Mouse (Mus musculus): ENCODE data around the gene Hs3st3a1. TPM values are rescaled to one million over a fixed set of nuclear protein-coding genes. Genes with fewer than 3 reads are reported as not detected.

Hs3st3a1 gene
- total and polyA plus RNA-seq, 2 experiments from 2014 or later = 0.03 to 0.50 TPM

DNA sequence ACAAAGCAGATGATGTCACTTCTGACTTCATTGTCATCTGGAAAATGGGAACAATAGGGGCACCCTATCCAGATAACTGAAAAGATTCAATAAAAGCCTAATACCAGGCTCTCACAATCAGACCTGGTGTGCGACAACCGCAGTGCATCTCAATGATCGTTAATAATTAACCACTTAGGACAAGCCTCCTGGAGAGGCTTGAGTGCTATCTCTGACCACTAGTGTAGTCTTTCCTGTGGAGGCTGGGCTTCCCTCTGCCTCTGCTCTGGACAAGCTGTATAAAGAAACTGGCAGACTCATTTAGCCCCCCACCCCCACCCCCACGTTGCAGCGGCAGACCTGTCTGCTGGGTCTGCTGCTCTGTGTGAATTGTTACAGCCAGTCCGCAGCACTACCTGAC, 107.2 kb downstream of the Hs3st3a1 start:
- DNase-seq (ENCODE audit: low spot score) (no peak), ATAC-seq (ENCODE audit: insufficient read depth, low read depth) (no peak)
- 48% methylated on average over 6 of the region's 6 CpGs for WGBS
- Histone ChIP-seq H3K36me3 (replicated peaks; ENCODE audit: control insufficient read depth, insufficient read depth, low read length) (no peaks in the 10 kb centered on the region), H3K9ac (replicated peaks; ENCODE audit: low read depth, low read length) (no peak overlapping the region), H3K4me1 (ENCODE audit: control insufficient read depth, insufficient read depth) (no peaks in the 10 kb centered on the region), H3K9me3 (replicated peaks; ENCODE audit: control insufficient read depth, low read length) (no peaks in the 10 kb centered on the region), H3K27me3 (ENCODE audit: control insufficient read depth, insufficient read depth, low read length) (peaks cover 11% of the 10 kb centered on the region; the same call in 1 of the 2 replicates), H3K27ac (ENCODE audit: low read depth) (no peak overlapping the region), H3K4me3 (ENCODE audit: low read depth, low read length) (no peak overlapping the region), H3K4me2 (ENCODE audit: low read depth, low read length) (no peak overlapping the region)
- TF ChIP-seq EP300 (IDR thresholded peaks at IDR 0.05; ENCODE audit: low read depth) = no peak
- no peak for TF ChIP-seq CTCF (IDR thresholded peaks at IDR 0.05; ENCODE audit: low read depth)

DNA sequence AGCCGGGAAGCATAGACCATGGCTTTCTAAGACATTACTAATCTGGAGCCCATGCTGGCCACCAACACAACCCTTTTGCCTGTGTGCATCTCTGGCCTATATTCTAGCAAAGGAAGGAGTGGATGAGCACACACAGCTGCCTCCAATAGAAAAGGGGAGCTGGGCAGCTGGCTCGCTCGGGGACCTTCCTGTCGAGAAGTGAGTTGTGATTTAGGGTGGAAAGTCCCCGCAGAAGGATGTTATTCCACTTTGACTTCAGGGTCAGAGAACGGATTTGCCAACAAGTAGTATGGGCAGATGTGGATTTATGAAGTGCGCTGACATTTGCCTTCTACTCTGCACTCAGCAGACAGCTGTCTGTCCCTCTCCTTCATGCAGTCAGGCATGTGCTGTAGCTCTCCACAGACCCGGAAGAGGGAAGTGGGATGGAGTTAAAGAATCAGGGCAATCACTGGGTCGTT, 108.1 kb downstream of the Hs3st3a1 start:
- H3K4me3 ChIP-seq (ENCODE audit: low read depth, low read length) = no peak overlapping the region
- ATAC-seq (ENCODE audit: insufficient read depth, low read depth) (no peak), DNase-seq (ENCODE audit: low spot score) (no peak)
- WGBS = 63% methylated on average over 9 of the region's 9 CpGs
- no peaks in the 10 kb centered on the region for H3K36me3 ChIP-seq (replicated peaks; ENCODE audit: control insufficient read depth, insufficient read depth, low read length)
- H3K4me1 ChIP-seq (ENCODE audit: control insufficient read depth, insufficient read depth) = no peaks in the 10 kb centered on the region
- no peak overlapping the region for H3K4me2 ChIP-seq (ENCODE audit: low read depth, low read length)
- H3K27ac ChIP-seq (ENCODE audit: low read depth) = no peak overlapping the region
- H3K9ac ChIP-seq (replicated peaks; ENCODE audit: low read depth, low read length) = no peak overlapping the region
- no peak for TF ChIP-seq CTCF (IDR thresholded peaks at IDR 0.05; ENCODE audit: low read depth)
- TF ChIP-seq EP300 (IDR thresholded peaks at IDR 0.05; ENCODE audit: low read depth) = no peak
- H3K9me3 ChIP-seq (replicated peaks; ENCODE audit: control insufficient read depth, low read length) = no peaks in the 10 kb centered on the region
- peaks cover 11% of the 10 kb centered on the region; the same call in 1 of the 2 replicates for H3K27me3 ChIP-seq (ENCODE audit: control insufficient read depth, insufficient read depth, low read length)

DNA sequence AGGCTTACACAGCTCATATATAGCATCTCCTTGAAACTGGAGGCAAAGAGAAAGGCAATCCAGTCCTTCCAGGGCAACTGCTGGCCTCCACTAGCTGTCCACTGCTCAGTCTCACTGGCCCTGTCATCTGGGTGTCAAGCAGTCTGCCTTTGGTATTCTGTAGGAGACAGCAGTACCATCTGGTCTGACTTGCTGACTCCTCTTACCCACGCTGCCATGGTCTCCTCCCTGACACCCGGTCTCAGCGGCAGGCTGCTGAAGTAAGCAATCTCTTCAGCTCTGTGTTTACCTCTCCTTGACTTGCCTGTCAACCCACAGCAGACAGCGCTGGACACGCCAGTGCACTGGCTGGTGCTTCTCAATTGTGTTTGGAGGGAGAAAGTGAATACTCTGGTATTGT, 109.1 kb downstream of the Hs3st3a1 start:
- TF ChIP-seq CTCF (IDR thresholded peaks at IDR 0.05; ENCODE audit: low read depth) (no peak), EP300 (IDR thresholded peaks at IDR 0.05; ENCODE audit: low read depth) (no peak)
- H3K9ac ChIP-seq (replicated peaks; ENCODE audit: low read depth, low read length) = no peak overlapping the region
- no peak for ATAC-seq (ENCODE audit: insufficient read depth, low read depth)

DNA sequence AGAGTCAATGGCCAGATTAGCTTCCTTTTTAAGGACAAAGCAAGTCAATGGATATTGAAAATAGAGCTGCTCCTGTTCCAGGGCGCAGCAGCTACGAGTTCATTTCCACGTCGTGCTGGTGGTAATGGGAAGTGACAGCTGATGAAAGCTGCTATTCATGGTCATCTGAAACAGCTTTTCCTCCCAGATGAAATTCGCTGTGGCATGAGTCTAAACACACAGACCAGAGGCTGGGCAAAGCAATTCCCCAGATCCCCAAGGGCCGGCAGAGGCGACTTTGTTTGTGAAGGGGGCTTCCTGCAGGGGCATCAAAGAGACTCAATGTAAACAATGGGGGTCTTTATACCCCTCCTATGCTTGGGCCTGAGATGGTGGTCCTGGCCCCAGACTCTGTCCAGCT, 114.2 kb downstream of the Hs3st3a1 start:
- Histone ChIP-seq H3K27me3 (ENCODE audit: control insufficient read depth, insufficient read depth, low read length) (0 out of 2 replicates have a peak, but pooled peaks cover 4% of the 10 kb centered on the region), H3K27ac (ENCODE audit: low read depth) (no peak overlapping the region), H3K4me2 (ENCODE audit: low read depth, low read length) (no peak overlapping the region), H3K4me3 (ENCODE audit: low read depth, low read length) (no peak overlapping the region), H3K4me1 (ENCODE audit: control insufficient read depth, insufficient read depth) (no peaks in the 10 kb centered on the region), H3K9me3 (replicated peaks; ENCODE audit: control insufficient read depth, low read length) (no peaks in the 10 kb centered on the region), H3K9ac (replicated peaks; ENCODE audit: low read depth, low read length) (no peak overlapping the region), H3K36me3 (replicated peaks; ENCODE audit: control insufficient read depth, insufficient read depth, low read length) (no peaks in the 10 kb centered on the region)
- 37% methylated on average over 7 of the region's 7 CpGs for WGBS
- TF ChIP-seq CTCF (IDR thresholded peaks at IDR 0.05; ENCODE audit: low read depth) = no peak
- no peak for TF ChIP-seq EP300 (IDR thresholded peaks at IDR 0.05; ENCODE audit: low read depth)
- ATAC-seq (ENCODE audit: insufficient read depth, low read depth) (no peak), DNase-seq (ENCODE audit: low spot score) (no peak)

More for the DNA sequence above, 109.1 kb downstream of the Hs3st3a1 start:
- Histone ChIP-seq H3K36me3 (replicated peaks; ENCODE audit: control insufficient read depth, insufficient read depth, low read length) (no peaks in the 10 kb centered on the region), H3K27ac (ENCODE audit: low read depth) (no peak overlapping the region), H3K4me2 (ENCODE audit: low read depth, low read length) (no peak overlapping the region), H3K4me1 (ENCODE audit: control insufficient read depth, insufficient read depth) (no peaks in the 10 kb centered on the region), H3K27me3 (ENCODE audit: control insufficient read depth, insufficient read depth, low read length) (peaks cover 11% of the 10 kb centered on the region; the same call in 1 of the 2 replicates), H3K4me3 (ENCODE audit: low read depth, low read length) (no peak overlapping the region), H3K9me3 (replicated peaks; ENCODE audit: control insufficient read depth, low read length) (no peaks in the 10 kb centered on the region)
- 49% methylated on average over 5 of the region's 5 CpGs for WGBS
- no peak for DNase-seq (ENCODE audit: low spot score)

DNA sequence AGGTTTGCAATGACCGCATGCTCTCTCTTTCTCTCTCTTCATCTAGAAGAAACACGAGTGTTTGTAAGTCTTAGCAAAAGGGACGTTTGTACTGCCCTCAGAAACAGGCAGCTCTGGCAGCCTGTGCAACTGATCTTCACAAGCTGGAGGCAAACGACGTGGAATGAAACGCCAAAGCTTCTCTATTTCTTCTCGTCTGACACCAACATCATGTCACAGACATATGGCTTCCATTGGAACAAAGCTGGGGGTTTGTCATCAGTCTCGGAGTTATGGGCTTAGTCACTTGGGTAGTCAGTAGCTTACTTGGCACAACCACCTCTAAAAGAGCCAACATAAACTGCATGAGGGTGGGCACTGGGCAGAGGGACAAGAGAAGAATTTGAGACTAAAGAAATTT, 114.8 kb downstream of the Hs3st3a1 start:
- no peak for ATAC-seq (ENCODE audit: insufficient read depth, low read depth)
- DNase-seq (ENCODE audit: low spot score) = no peak
- TF ChIP-seq CTCF (IDR thresholded peaks at IDR 0.05; ENCODE audit: low read depth) (no peak), EP300 (IDR thresholded peaks at IDR 0.05; ENCODE audit: low read depth) (no peak)
- Histone ChIP-seq H3K4me3 (ENCODE audit: low read depth, low read length) (no peak overlapping the region), H3K9ac (replicated peaks; ENCODE audit: low read depth, low read length) (no peak overlapping the region), H3K27ac (ENCODE audit: low read depth) (no peak overlapping the region), H3K36me3 (replicated peaks; ENCODE audit: control insufficient read depth, insufficient read depth, low read length) (no peaks in the 10 kb centered on the region), H3K9me3 (replicated peaks; ENCODE audit: control insufficient read depth, low read length) (no peaks in the 10 kb centered on the region), H3K4me2 (ENCODE audit: low read depth, low read length) (no peak overlapping the region), H3K4me1 (ENCODE audit: control insufficient read depth, insufficient read depth) (no peaks in the 10 kb centered on the region), H3K27me3 (ENCODE audit: control insufficient read depth, insufficient read depth, low read length) (0 out of 2 replicates have a peak, but pooled peaks cover 4% of the 10 kb centered on the region)
- 78% methylated on average over 8 of the region's 8 CpGs for WGBS

DNA sequence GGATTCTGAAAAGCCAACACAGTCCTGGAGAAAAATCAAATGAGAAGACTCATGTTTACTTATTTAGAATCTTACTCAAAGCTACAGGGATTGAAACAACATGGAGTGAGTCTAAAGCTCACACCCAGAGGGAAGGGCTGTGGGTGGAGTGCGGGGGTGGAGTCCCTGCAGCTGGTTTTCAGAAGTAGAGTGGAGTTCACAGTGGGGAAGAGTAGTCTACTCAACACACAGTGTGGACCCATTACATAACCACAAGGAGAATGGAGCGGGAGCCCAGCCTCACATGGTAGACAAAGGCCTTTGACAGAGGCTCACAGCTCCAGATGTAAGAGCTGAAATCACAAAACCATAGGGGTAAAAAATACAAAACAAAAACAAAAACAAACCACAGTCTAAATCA, 123.2 kb downstream of the Hs3st3a1 start:
- H3K4me2 ChIP-seq (ENCODE audit: low read depth, low read length) = no peak overlapping the region

More for the DNA sequence above, 123.2 kb downstream of the Hs3st3a1 start:
- TF ChIP-seq EP300 (IDR thresholded peaks at IDR 0.05; ENCODE audit: low read depth) (no peak), CTCF (IDR thresholded peaks at IDR 0.05; ENCODE audit: low read depth) (no peak)
- H3K9me3 ChIP-seq (replicated peaks; ENCODE audit: control insufficient read depth, low read length) = no peaks in the 10 kb centered on the region
- WGBS = 89% methylated on average over 2 of the region's 2 CpGs
- no peak overlapping the region for H3K27ac ChIP-seq (ENCODE audit: low read depth)
- no peak overlapping the region for H3K9ac ChIP-seq (replicated peaks; ENCODE audit: low read depth, low read length)
- H3K36me3 ChIP-seq (replicated peaks; ENCODE audit: control insufficient read depth, insufficient read depth, low read length) = no peaks in the 10 kb centered on the region
- no peaks in the 10 kb centered on the region for H3K27me3 ChIP-seq (ENCODE audit: control insufficient read depth, insufficient read depth, low read length)
- no peak overlapping the region for H3K4me3 ChIP-seq (ENCODE audit: low read depth, low read length)
- DNase-seq (ENCODE audit: low spot score) (no peak), ATAC-seq (ENCODE audit: insufficient read depth, low read depth) (no peak)
- H3K4me1 ChIP-seq (ENCODE audit: control insufficient read depth, insufficient read depth) = peaks cover 5% of the 10 kb centered on the region; the same call in 1 of the 2 replicates

All from heart, postnatal 0 days (tissue).